Mouse (Mus musculus) cortical plate, adult 2 months (tissue): Measurements from ENCODE around the gene Adamtsl5.

Source experiments
- CTCF ChIP-seq: fragments of 200-500 bp; IDR thresholded peaks from 2 replicates; pipeline ENCODE4 v1.5.1; 2011; ENCODE audit warnings: mild to moderate bottlenecking, control low read depth, low read length; ENCODE audit not compliant: insufficient read depth; ENCODE audit errors: extremely low read depth
- POLR2A ChIP-seq: fragments of 200-500 bp; IDR thresholded peaks from 2 replicates; pipeline ENCODE4 v1.6.1; 2011; ENCODE audit warnings: mild to moderate bottlenecking, low read length, control low read depth; ENCODE audit not compliant: insufficient read depth; ENCODE audit errors: extremely low read depth

GRCm38 (mm10) chr10:80382641-80383365 lies 34.6 kb upstream of the Adamtsl5 start:
- TF ChIP-seq CTCF = no peak
- no peak for TF ChIP-seq POLR2A
